Mouse (Mus musculus) brain, embryonic 14.5 days (tissue): ENCODE measurements around the gene Paqr4. TPM values are rescaled to one million over a fixed set of nuclear protein-coding genes. Genes with fewer than 3 reads are reported as not detected.

Experiments
- DNase-seq: peaks from one replicate; pipeline ENCODE4 v3.0.0-alpha.2; 2011; ENCODE audit warnings: low read depth
- CTCF ChIP-seq: fragments of 200-500 bp; IDR thresholded peaks from 2 replicates; pipeline ENCODE4 v1.5.1; 2012; ENCODE audit warnings: inconsistent platforms, mild to moderate bottlenecking, moderate library complexity, borderline replicate concordance; ENCODE audit not compliant: insufficient read depth, insufficient read length; ENCODE audit errors: extremely low read depth
- POLR2A ChIP-seq: fragments of 200-500 bp; IDR thresholded peaks from 2 replicates; pipeline ENCODE4 v1.6.1; 2012; ENCODE audit warnings: mild to moderate bottlenecking, inconsistent platforms, borderline replicate concordance; ENCODE audit not compliant: poor library complexity, insufficient read depth, insufficient read length, severe bottlenecking; ENCODE audit errors: extremely low read depth
- polyA plus RNA-seq: library from polyadenylated mRNA; depleted of rRNA; stranded (reverse); fragments of >200 nt; gene quantifications from 2 replicates; pipeline ENCODE4 v1.2.3, GENCODE M21; 2012

The Paqr4 gene
- polyA plus RNA-seq, 1 experiment: 41.0 TPM

- peak; percentile 73 for DNase-seq
- TF ChIP-seq CTCF (no peak), POLR2A (no peak)
Measured at GRCm38 (mm10) chr17:23739202-23740135, 1.2 kb downstream of the Paqr4 start.

- DNase-seq: no peak
- TF ChIP-seq CTCF (no peak), POLR2A (no peak)
Measured at GRCm38 (mm10) chr17:23738836-23739201, 1.8 kb downstream of the Paqr4 start.

- TF ChIP-seq POLR2A (no peak), CTCF (peak; percentile 8; the same call in 1 of the 2 replicates)
- no peak for DNase-seq
Measured at GRCm38 (mm10) chr17:23737493-23738445, 2.9 kb downstream of the Paqr4 start.

DNA sequence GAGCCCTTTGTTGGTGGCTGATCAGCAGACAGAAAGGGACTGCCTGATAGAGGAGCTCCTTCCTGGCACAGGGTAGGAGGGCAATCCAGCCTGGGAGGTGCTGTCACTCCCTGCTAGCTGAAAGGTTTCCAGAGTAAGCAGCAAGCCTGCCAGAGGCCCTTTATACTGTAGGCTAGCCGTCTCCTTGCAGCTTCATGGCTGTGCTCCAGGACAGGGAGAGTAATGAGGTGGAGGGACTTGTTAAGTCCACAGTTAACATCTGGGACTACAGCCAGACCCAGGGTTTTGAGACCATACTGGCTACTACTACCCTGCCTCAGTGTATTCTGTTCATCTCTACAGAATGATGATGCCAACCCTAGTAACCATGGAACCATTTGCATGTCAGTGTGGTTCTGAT, 6.3 kb downstream of the Paqr4 start:
- DNase-seq: peak; percentile 65
- no peak for TF ChIP-seq POLR2A
- no peak for TF ChIP-seq CTCF

GRCm38 (mm10) chr17:23730441-23730840, 10.2 kb downstream of the Paqr4 start:
- DNase-seq: no peak
- TF ChIP-seq POLR2A (no peak), CTCF (no peak)

GRCm38 (mm10) chr17:23726758-23727142, 13.9 kb downstream of the Paqr4 start:
- peak; percentile 84 for DNase-seq
- TF ChIP-seq POLR2A (no peak), CTCF (no peak; the same call in 1 of the 2 replicates)

GRCm38 (mm10) chr17:23725999-23726757, 14.5 kb downstream of the Paqr4 start, which contains the start of gene Pkmyt1:
TSS of gene Pkmyt1 (plus strand) at chr17:23726336.
- peak; percentile 96 for DNase-seq
- TF ChIP-seq CTCF (no peak), POLR2A (no peak; the same call in 1 of the 2 replicates)

- TF ChIP-seq POLR2A (no peak), CTCF (no peak)
- no peak for DNase-seq
Measured at GRCm38 (mm10) chr17:23725477-23725876, 15.2 kb downstream of the Paqr4 start.

GRCm38 (mm10) chr17:23722376-23723125, 18.1 kb downstream of the Paqr4 start, which contains the start of gene 1520401A03Rik:
TSS of gene 1520401A03Rik (minus strand) at chr17:23722783.
- no peak for DNase-seq
- TF ChIP-seq CTCF: no peak
- no peak for TF ChIP-seq POLR2A

- no peak for TF ChIP-seq CTCF
- no peak for TF ChIP-seq POLR2A
- no peak for DNase-seq
Measured at GRCm38 (mm10) chr17:23721886-23722285, 18.8 kb downstream of the Paqr4 start.

- TF ChIP-seq POLR2A (no peak), CTCF (no peak)
- no peak for DNase-seq
Measured at GRCm38 (mm10) chr17:23719455-23719854, 21.2 kb downstream of the Paqr4 start.
